Mouse (Mus musculus): Measurements from ENCODE around the gene Ccdc171. TPM values are rescaled to one million over a fixed set of nuclear protein-coding genes. Genes with fewer than 3 reads are reported as not detected.

Ccdc171 gene
- total RNA-seq (2021), result 1 to 10 TPM in 1 of 2 experiments, under 1 TPM in 1; 0.94 to 1.2 TPM
- polyA plus RNA-seq (2012; rRNA removed), result 0.45 and 0.59 TPM in 2 replicates
- long read RNA-seq, result 0 reads

GRCm38 (mm10) chr4:83524843-83525689, at the start of gene Ccdc171:
Gene Ccdc171, plus strand, starts transcription at chr4:83525545.
- H3K27ac ChIP-seq, result peak within 1 kb of the TSS; percentile 89
- TF ChIP-seq EP300 (IDR thresholded peaks at IDR 0.05; ENCODE audit: insufficient read depth, low read depth, low read length) (0 out of 2 replicates have a peak, but pooled peaks have one; percentile 12), POLR2A (IDR thresholded peaks at IDR 0.05; ENCODE audit: insufficient read depth, low read depth, low read length) (peak; percentile 95), CTCF (IDR thresholded peaks at IDR 0.05) (no peak)
- under 1% methylated on average over 73 of the region's 73 CpGs for WGBS
- H3K36me3 ChIP-seq (ENCODE audit: control insufficient read depth, insufficient read depth, low read length), result no peaks in the 10 kb centered on the region
- H3K4me3 ChIP-seq, result peak within 1 kb of the TSS; percentile 77
- H3K4me1 ChIP-seq (ENCODE audit: control insufficient read depth, insufficient read depth, low read length), result no peaks in the 10 kb centered on the region
- intact Hi-C loops (cut with DNase I), result loop anchor here (2.0 to 5.0 kb wide), 3 partner anchors 38 to 108 kb away; partner anchors contain the start of genes Psip1 and Snapc3
- H3K9ac ChIP-seq (ENCODE audit: low read depth, low read length), result peak within 1 kb of the TSS; percentile 80
- no peaks in the 10 kb centered on the region for H3K27me3 ChIP-seq (ENCODE audit: control insufficient read depth, insufficient read depth, low read length)
- no peaks in the 10 kb centered on the region for H3K79me2 ChIP-seq (replicated peaks; ENCODE audit: control insufficient read depth, insufficient read depth, low read length)
- DNase-seq, result peak; percentile 96 to 98

DNA sequence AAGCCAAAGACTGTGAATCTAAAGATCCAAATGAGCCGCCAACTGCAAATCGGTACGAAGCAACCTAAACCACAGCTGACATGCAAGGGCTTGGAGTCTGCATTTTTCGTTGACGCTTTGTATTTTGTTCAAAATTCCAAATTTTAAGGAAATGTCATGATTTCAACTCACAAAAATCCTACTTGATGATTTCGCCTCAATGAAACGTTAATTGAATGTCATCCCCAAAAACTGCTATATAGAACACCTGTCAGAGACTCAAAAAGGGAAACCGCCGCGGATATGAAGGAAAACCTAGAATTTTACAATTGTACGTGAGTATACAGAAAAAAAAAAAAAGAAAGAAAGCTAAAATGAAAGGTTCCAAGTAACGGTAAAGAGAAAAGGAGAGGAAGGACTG, 40.1 kb upstream of the Ccdc171 start:
- H3K27ac ChIP-seq, result peak overlapping the region; percentile 97
- TF ChIP-seq POLR2A (IDR thresholded peaks at IDR 0.05; ENCODE audit: insufficient read depth, low read depth, low read length) (no peak), EP300 (IDR thresholded peaks at IDR 0.05; ENCODE audit: insufficient read depth, low read depth, low read length) (no peak), CTCF (IDR thresholded peaks at IDR 0.05) (no peak)

GRCm38 (mm10) chr4:83485735-83486116, 39.6 kb upstream of the Ccdc171 start:
- Histone ChIP-seq H3K4me1 (ENCODE audit: control insufficient read depth, insufficient read depth, low read length) (no peaks in the 10 kb centered on the region; the same call in none of the 2 replicates), H3K27ac (peak overlapping the region; percentile 97), H3K27me3 (ENCODE audit: control insufficient read depth, insufficient read depth, low read length) (no peaks in the 10 kb centered on the region), H3K36me3 (ENCODE audit: control insufficient read depth, insufficient read depth, low read length) (peaks cover 4% of the 10 kb centered on the region; the same call in 1 of the 2 replicates), H3K9ac (ENCODE audit: low read depth, low read length) (peak overlapping the region; percentile 90), H3K79me2 (replicated peaks; ENCODE audit: control insufficient read depth, insufficient read depth, low read length) (no peaks in the 10 kb centered on the region), H3K4me3 (peak overlapping the region; percentile 73)
- peak; percentile 85 to 87 for DNase-seq
- intact Hi-C loops (cut with DNase I), result loop anchor here (1.0 to 2.0 kb wide), 3 partner anchors 39 to 85 kb away; partner anchors contain the start of gene Ccdc171
- under 1% methylated on average over 21 of the region's 40 CpGs for WGBS
- 0 out of 2 replicates have a peak, but pooled peaks have one; percentile 20 for TF ChIP-seq EP300 (IDR thresholded peaks at IDR 0.05; ENCODE audit: insufficient read depth, low read depth, low read length)
- no peak for TF ChIP-seq POLR2A (IDR thresholded peaks at IDR 0.05; ENCODE audit: insufficient read depth, low read depth, low read length)
- TF ChIP-seq CTCF (IDR thresholded peaks at IDR 0.05), result peak; percentile 80

More for the DNA sequence above, 40.1 kb upstream of the Ccdc171 start:
- Histone ChIP-seq H3K36me3 (ENCODE audit: control insufficient read depth, insufficient read depth, low read length) (peaks cover 4% of the 10 kb centered on the region; the same call in 1 of the 2 replicates), H3K9ac (ENCODE audit: low read depth, low read length) (peak overlapping the region; percentile 90), H3K4me3 (peak overlapping the region; percentile 73), H3K79me2 (replicated peaks; ENCODE audit: control insufficient read depth, insufficient read depth, low read length) (no peaks in the 10 kb centered on the region), H3K27me3 (ENCODE audit: control insufficient read depth, insufficient read depth, low read length) (no peaks in the 10 kb centered on the region), H3K4me1 (ENCODE audit: control insufficient read depth, insufficient read depth, low read length) (no peaks in the 10 kb centered on the region; the same call in none of the 2 replicates)
- intact Hi-C loops (cut with DNase I), result loop anchor here (1.0 kb wide), 1 partner anchor 85 kb away; no protein-coding TSS in a partner anchor
- 36% methylated on average over 12 of the region's 12 CpGs for WGBS
- no peak for DNase-seq

DNA sequence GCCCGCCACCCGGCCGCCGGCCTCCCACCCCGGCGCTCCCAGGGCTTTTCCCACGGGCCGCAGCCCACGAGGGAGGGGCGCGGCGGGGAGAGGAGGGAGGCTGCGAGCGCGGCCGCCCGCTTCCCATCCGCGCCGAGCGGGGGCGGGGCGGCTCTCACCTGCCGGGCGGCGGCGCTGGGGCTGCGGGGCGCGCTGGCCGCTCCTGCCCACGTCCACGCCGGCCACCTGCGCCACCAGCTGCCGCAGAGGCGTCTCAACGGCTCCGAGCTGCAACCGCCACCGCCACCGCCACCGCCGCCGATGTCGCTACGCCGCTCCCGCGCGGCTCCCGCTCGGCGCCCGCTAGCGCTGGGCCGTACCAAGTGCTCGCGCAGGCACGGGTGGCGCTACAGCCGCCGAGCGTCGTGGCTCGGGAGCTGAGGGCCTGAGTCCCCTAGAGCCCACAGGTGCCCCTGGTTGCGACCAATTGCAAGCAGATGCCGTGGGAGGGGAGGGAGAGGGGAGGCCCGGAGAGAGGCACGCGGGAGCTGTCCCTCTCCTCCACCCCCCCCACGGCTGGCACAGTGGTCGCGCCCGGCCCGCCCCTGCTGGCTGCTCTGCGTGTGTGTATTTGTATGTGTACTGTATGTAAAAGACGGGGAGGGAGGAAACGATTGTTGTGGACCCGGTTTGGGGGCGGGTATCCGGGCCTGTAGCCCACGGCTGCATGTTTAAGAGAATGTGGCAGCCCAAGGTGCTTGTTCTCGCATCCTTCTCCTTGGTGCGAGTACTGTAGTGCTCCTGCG, 39.0 kb upstream of the Ccdc171 start, which contains the start of gene Psip1:
Gene Psip1 (minus strand): TSS at position 343 of the 785 bp plus-strand sequence.
- no peaks in the 10 kb centered on the region; the same call in none of the 2 replicates for H3K4me1 ChIP-seq (ENCODE audit: control insufficient read depth, insufficient read depth, low read length)
- TF ChIP-seq CTCF (IDR thresholded peaks at IDR 0.05), result peak; percentile 61
- 0 out of 2 replicates have a peak, but pooled peaks have one; percentile 17 for TF ChIP-seq EP300 (IDR thresholded peaks at IDR 0.05; ENCODE audit: insufficient read depth, low read depth, low read length)
- no peak for TF ChIP-seq POLR2A (IDR thresholded peaks at IDR 0.05; ENCODE audit: insufficient read depth, low read depth, low read length)
- H3K27me3 ChIP-seq (ENCODE audit: control insufficient read depth, insufficient read depth, low read length), result no peaks in the 10 kb centered on the region
- no peaks in the 10 kb centered on the region for H3K79me2 ChIP-seq (replicated peaks; ENCODE audit: control insufficient read depth, insufficient read depth, low read length)
- peak within 1 kb of the TSS; percentile 97 for H3K27ac ChIP-seq
- peak within 1 kb of the TSS; percentile 73 for H3K4me3 ChIP-seq
- under 1% methylated on average over 70 of the region's 86 CpGs for WGBS
- peaks cover 4% of the 10 kb centered on the region; the same call in 1 of the 2 replicates for H3K36me3 ChIP-seq (ENCODE audit: control insufficient read depth, insufficient read depth, low read length)
- intact Hi-C loops (cut with DNase I), result loop anchor here (2.0 kb wide), 2 partner anchors 38 to 68 kb away; partner anchors contain the start of gene Ccdc171
- DNase-seq, result peak; percentile 88 to 93
- H3K9ac ChIP-seq (ENCODE audit: low read depth, low read length), result peak within 1 kb of the TSS; percentile 90

GRCm38 (mm10) chr4:83489121-83489520, 36.2 kb upstream of the Ccdc171 start:
- TF ChIP-seq POLR2A (IDR thresholded peaks at IDR 0.05; ENCODE audit: insufficient read depth, low read depth, low read length) (no peak), CTCF (IDR thresholded peaks at IDR 0.05) (no peak), EP300 (IDR thresholded peaks at IDR 0.05; ENCODE audit: insufficient read depth, low read depth, low read length) (no peak)
- intact Hi-C loops (cut with DNase I), result no loop called here

More at GRCm38 (mm10) chr4:83489121-83489520, 36.2 kb upstream of the Ccdc171 start:
- DNase-seq, result no peak
- Histone ChIP-seq H3K27ac (no peak overlapping the region), H3K36me3 (ENCODE audit: control insufficient read depth, insufficient read depth, low read length) (peaks cover 4% of the 10 kb centered on the region; the same call in 1 of the 2 replicates), H3K9ac (ENCODE audit: low read depth, low read length) (no peak overlapping the region), H3K27me3 (ENCODE audit: control insufficient read depth, insufficient read depth, low read length) (no peaks in the 10 kb centered on the region), H3K4me3 (no peak overlapping the region), H3K79me2 (replicated peaks; ENCODE audit: control insufficient read depth, insufficient read depth, low read length) (no peaks in the 10 kb centered on the region), H3K4me1 (ENCODE audit: control insufficient read depth, insufficient read depth, low read length) (no peaks in the 10 kb centered on the region; the same call in none of the 2 replicates)
- WGBS, result 39% methylated on average over 5 of the region's 5 CpGs

Data from heart, adult 2 months (tissue).